Mouse (Mus musculus): ENCODE data around the gene Med1.

DNA sequence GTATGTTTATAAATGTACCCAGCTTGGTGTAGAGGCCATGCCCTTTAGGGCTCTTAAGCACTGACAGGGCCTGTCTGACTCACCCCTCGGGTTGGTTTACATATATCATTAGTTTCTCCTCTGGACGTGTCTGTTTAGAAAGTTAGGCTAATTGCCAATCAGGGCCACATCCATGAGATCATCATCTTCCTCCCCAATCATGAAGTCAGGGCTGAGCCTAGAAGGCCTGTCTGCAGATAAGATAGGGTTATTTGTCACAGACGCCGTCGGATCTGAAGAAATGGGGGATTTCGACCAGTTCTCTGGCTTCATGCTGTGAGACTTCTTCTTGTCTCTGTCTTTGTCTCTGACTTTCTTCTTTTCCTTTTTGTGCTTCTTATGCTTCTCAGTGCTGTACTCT lies 38.0 kb downstream of the Med1 start:
- TF ChIP-seq CTCF (IDR thresholded peaks at IDR 0.05; ENCODE audit: low read depth) = no peak
- no peak for TF ChIP-seq EP300 (IDR thresholded peaks at IDR 0.05; ENCODE audit: low read depth)

Data from liver, postnatal 0 days (tissue).